Mouse (Mus musculus) stomach, embryonic 15.5 days (tissue): ENCODE results near the gene Mlst8. TPM values are rescaled to one million over a fixed set of nuclear protein-coding genes. Genes with fewer than 3 reads are reported as not detected.

Experiments used
- ATAC-seq: fragments of 200-750 bp; cut with Nextera tagmentation; 2 replicates; pipeline ENCODE4 v1.8.0; 2017; ENCODE audit warnings: low read depth, moderate number of reproducible peaks, moderate TSS enrichment; ENCODE audit not compliant: insufficient read depth, low FRiP score
- H3K27ac ChIP-seq: fragments of 300-500 bp; sonication (generic); 2 replicates; pipeline ENCODE4 v1.5.1; 2015; ENCODE audit warnings: mild to moderate bottlenecking, inconsistent platforms
- H3K27me3 ChIP-seq: fragments of 300-500 bp; sonication (generic); replicated peaks from 2 replicates; pipeline ENCODE4 v1.6.1; 2015; ENCODE audit warnings: inconsistent platforms
- H3K36me3 ChIP-seq: fragments of 300-500 bp; sonication (generic); 2 replicates; pipeline ENCODE4 v1.6.1; 2015; ENCODE audit warnings: inconsistent platforms
- H3K4me1 ChIP-seq: fragments of 300-500 bp; sonication (generic); 2 replicates; pipeline ENCODE4 v1.6.1; 2015; ENCODE audit warnings: inconsistent platforms
- H3K4me2 ChIP-seq: fragments of 300-500 bp; sonication (generic); 2 replicates; pipeline ENCODE4 v1.6.1; 2015; ENCODE audit warnings: mild to moderate bottlenecking, inconsistent platforms
- H3K4me3 ChIP-seq: fragments of 300-500 bp; sonication (generic); replicated peaks from 2 replicates; pipeline ENCODE4 v1.5.1; 2015; ENCODE audit warnings: inconsistent platforms
- H3K9ac ChIP-seq: fragments of 300-500 bp; sonication (generic); 2 replicates; pipeline ENCODE4 v1.6.1; 2015; ENCODE audit warnings: inconsistent platforms
- H3K9me3 ChIP-seq: fragments of 300-500 bp; sonication (generic); 2 replicates; pipeline ENCODE4 v1.6.1; 2016; ENCODE audit warnings: inconsistent platforms
- WGBS: fragments of 180-500 bp; shearing (Covaris S2); methylation state at CpG from one replicate; pipeline ENCODE4 v1.1.7; 2015; 5-methylcytosine and 5-hydroxymethylcytosine counted together
- polyA plus RNA-seq: library from polyadenylated mRNA; unstranded; fragments of >200 nt; fragmentation: Nextera tagmentation; extraction: Ambion mirVana; gene quantifications from 2 replicates; pipeline ENCODE4 v1.2.1, GENCODE M21; 2015

The Mlst8 gene
- polyA plus RNA-seq, 1 experiment from 2014 or later, result 25.0 TPM

- 0 out of 2 replicates have a peak, but pooled peaks have one; percentile 15 for ATAC-seq
- Histone ChIP-seq H3K9me3 (no peaks in the 10 kb centered on the region), H3K9ac (no peak overlapping the region), H3K4me3 (no peak overlapping the region), H3K27me3 (no peaks in the 10 kb centered on the region), H3K36me3 (peaks cover 38% of the 10 kb centered on the region), H3K4me1 (peaks cover 8% of the 10 kb centered on the region), H3K4me2 (peak overlapping the region; percentile 39), H3K27ac (no peak overlapping the region)
- WGBS, result 29% methylated on average over 36 of the region's 36 CpGs
Observed at GRCm38 (mm10) chr17:24506332-24507070, 27.6 kb upstream of the Mlst8 start.

- no peak for ATAC-seq
- 87% methylated on average over 30 of the region's 30 CpGs for WGBS
- no peak overlapping the region for H3K9ac ChIP-seq
- peaks cover 27% of the 10 kb centered on the region for H3K36me3 ChIP-seq
- H3K4me3 ChIP-seq, result no peak overlapping the region
- peaks cover 8% of the 10 kb centered on the region for H3K4me1 ChIP-seq
- H3K4me2 ChIP-seq, result no peak overlapping the region
- no peaks in the 10 kb centered on the region for H3K9me3 ChIP-seq
- H3K27me3 ChIP-seq, result no peaks in the 10 kb centered on the region
- no peak overlapping the region for H3K27ac ChIP-seq
Observed at GRCm38 (mm10) chr17:24505286-24505955, 26.5 kb upstream of the Mlst8 start.

GRCm38 (mm10) chr17:24504085-24504484 lies 25.2 kb upstream of the Mlst8 start:
- Histone ChIP-seq H3K9me3 (no peaks in the 10 kb centered on the region), H3K27me3 (no peaks in the 10 kb centered on the region), H3K4me3 (no peak overlapping the region), H3K4me1 (peaks cover 8% of the 10 kb centered on the region), H3K27ac (no peak overlapping the region), H3K36me3 (peaks cover 14% of the 10 kb centered on the region), H3K4me2 (no peak overlapping the region), H3K9ac (no peak overlapping the region)
- ATAC-seq, result no peak
- 89% methylated on average over 10 of the region's 10 CpGs for WGBS

GRCm38 (mm10) chr17:24502208-24502607 lies 23.3 kb upstream of the Mlst8 start:
- Histone ChIP-seq H3K4me1 (peaks cover 7% of the 10 kb centered on the region), H3K9me3 (no peaks in the 10 kb centered on the region), H3K36me3 (no peaks in the 10 kb centered on the region), H3K9ac (no peak overlapping the region), H3K4me3 (no peak overlapping the region), H3K27ac (no peak overlapping the region), H3K27me3 (no peaks in the 10 kb centered on the region), H3K4me2 (no peak overlapping the region)
- 43% methylated on average over 11 of the region's 11 CpGs for WGBS
- ATAC-seq, result no peak

GRCm38 (mm10) chr17:24496026-24496425 lies 17.1 kb upstream of the Mlst8 start:
- WGBS, result 82% methylated on average over 1 of the region's 1 CpGs
- no peak overlapping the region for H3K27ac ChIP-seq
- H3K4me2 ChIP-seq, result no peak overlapping the region
- no peak overlapping the region for H3K9ac ChIP-seq
- H3K36me3 ChIP-seq, result no peaks in the 10 kb centered on the region
- H3K9me3 ChIP-seq, result no peaks in the 10 kb centered on the region
- no peaks in the 10 kb centered on the region for H3K4me1 ChIP-seq
- ATAC-seq, result no peak
- no peak overlapping the region for H3K4me3 ChIP-seq
- no peaks in the 10 kb centered on the region for H3K27me3 ChIP-seq

GRCm38 (mm10) chr17:24495443-24495842 lies 16.6 kb upstream of the Mlst8 start:
- no peaks in the 10 kb centered on the region for H3K9me3 ChIP-seq
- no peaks in the 10 kb centered on the region for H3K36me3 ChIP-seq
- H3K4me1 ChIP-seq, result no peaks in the 10 kb centered on the region
- H3K27ac ChIP-seq, result no peak overlapping the region
- no peaks in the 10 kb centered on the region for H3K27me3 ChIP-seq
- no peak overlapping the region for H3K4me3 ChIP-seq
- ATAC-seq, result no peak
- no peak overlapping the region for H3K9ac ChIP-seq
- 69% methylated on average over 3 of the region's 3 CpGs for WGBS
- no peak overlapping the region for H3K4me2 ChIP-seq

- 42% methylated on average over 2 of the region's 2 CpGs for WGBS
- Histone ChIP-seq H3K9me3 (no peaks in the 10 kb centered on the region), H3K27ac (no peak overlapping the region), H3K36me3 (no peaks in the 10 kb centered on the region), H3K27me3 (peaks cover 2% of the 10 kb centered on the region), H3K4me2 (no peak overlapping the region), H3K9ac (no peak overlapping the region), H3K4me3 (no peak overlapping the region), H3K4me1 (no peaks in the 10 kb centered on the region)
- no peak for ATAC-seq
Observed at GRCm38 (mm10) chr17:24494627-24495335, 15.9 kb upstream of the Mlst8 start.

- Histone ChIP-seq H3K9ac (no peak overlapping the region), H3K9me3 (no peaks in the 10 kb centered on the region), H3K27me3 (peaks cover 23% of the 10 kb centered on the region), H3K36me3 (no peaks in the 10 kb centered on the region), H3K4me1 (peaks cover 8% of the 10 kb centered on the region), H3K27ac (no peak overlapping the region), H3K4me3 (no peak overlapping the region), H3K4me2 (no peak overlapping the region)
- ATAC-seq, result no peak
- 76% methylated on average over 4 of the region's 4 CpGs for WGBS
Observed at GRCm38 (mm10) chr17:24490399-24490798, 11.5 kb upstream of the Mlst8 start.

GRCm38 (mm10) chr17:24489265-24490030 lies 10.6 kb upstream of the Mlst8 start:
- ATAC-seq, result no peak

GRCm38 (mm10) chr17:24488662-24489264 lies 9.9 kb upstream of the Mlst8 start:
- Histone ChIP-seq H3K4me2 (peak overlapping the region; percentile 99), H3K9me3 (no peaks in the 10 kb centered on the region), H3K4me3 (peak overlapping the region; percentile 59), H3K27me3 (peaks cover 23% of the 10 kb centered on the region), H3K9ac (peak overlapping the region; percentile 61; the same call in 1 of the 2 replicates), H3K4me1 (peaks cover 9% of the 10 kb centered on the region), H3K36me3 (no peaks in the 10 kb centered on the region), H3K27ac (no peak overlapping the region)
- ATAC-seq, result peak; percentile 33; the same call in 1 of the 2 replicates
- under 1% methylated on average over 73 of the region's 81 CpGs for WGBS

More at GRCm38 (mm10) chr17:24489265-24490030, 10.6 kb upstream of the Mlst8 start:
- Histone ChIP-seq H3K9ac (peak overlapping the region; percentile 61; the same call in 1 of the 2 replicates), H3K4me2 (peak overlapping the region; percentile 99), H3K36me3 (no peaks in the 10 kb centered on the region), H3K27me3 (peaks cover 23% of the 10 kb centered on the region), H3K9me3 (no peaks in the 10 kb centered on the region), H3K4me1 (peaks cover 9% of the 10 kb centered on the region), H3K27ac (no peak overlapping the region), H3K4me3 (peak overlapping the region; percentile 59)
- 20% methylated on average over 19 of the region's 19 CpGs for WGBS

GRCm38 (mm10) chr17:24488186-24488661 lies 9.3 kb upstream of the Mlst8 start, which contains the start of gene Caskin1:
Caskin1 (plus strand) TSS chr17:24488601.
- peak within 1 kb of the TSS; percentile 61; the same call in 1 of the 2 replicates for H3K9ac ChIP-seq
- WGBS, result under 1% methylated on average over 44 of the region's 45 CpGs

More at GRCm38 (mm10) chr17:24488186-24488661, 9.3 kb upstream of the Mlst8 start, which contains the start of gene Caskin1:
- Histone ChIP-seq H3K4me3 (peak within 1 kb of the TSS; percentile 59), H3K27ac (no peak within 1 kb of the TSS), H3K4me1 (peaks cover 9% of the 10 kb centered on the region), H3K9me3 (no peaks in the 10 kb centered on the region), H3K36me3 (no peaks in the 10 kb centered on the region), H3K4me2 (peak within 1 kb of the TSS; percentile 99), H3K27me3 (peaks cover 23% of the 10 kb centered on the region)
- peak; percentile 41; the same call in 1 of the 2 replicates for ATAC-seq
